Mouse (Mus musculus) liver, embryonic 16.5 days (tissue): ENCODE results near the gene Fam107a. TPM values are rescaled to one million over a fixed set of nuclear protein-coding genes. Genes with fewer than 3 reads are reported as not detected.

Experiments used
- ATAC-seq: fragments of 200-750 bp; cut with Nextera tagmentation; 2 replicates; pipeline ENCODE4 v1.8.0; 2017; ENCODE audit warnings: low read depth, mild to moderate bottlenecking, moderate number of reproducible peaks, moderate library complexity
- H3K27ac ChIP-seq: fragments of 300-500 bp; sonication (generic); 2 replicates; pipeline ENCODE4 v1.5.1; 2014; ENCODE audit warnings: mild to moderate bottlenecking, low read length
- H3K27me3 ChIP-seq: fragments of 300-500 bp; sonication (generic); 2 replicates; pipeline ENCODE4 v1.6.1; 2014; ENCODE audit warnings: low read depth, low read length, mixed read lengths; ENCODE audit not compliant: control insufficient read depth, insufficient read depth
- H3K36me3 ChIP-seq: fragments of 300-500 bp; sonication (generic); 2 replicates; pipeline ENCODE4 v1.6.1; 2014; ENCODE audit warnings: mild to moderate bottlenecking; ENCODE audit not compliant: control insufficient read depth, insufficient read depth
- H3K4me1 ChIP-seq: fragments of 300-500 bp; sonication (generic); 2 replicates; pipeline ENCODE4 v1.6.1; 2014; ENCODE audit warnings: low read depth, low read length, mixed read lengths; ENCODE audit not compliant: control insufficient read depth
- H3K4me2 ChIP-seq: fragments of 300-500 bp; sonication (generic); 2 replicates; pipeline ENCODE4 v1.6.1; 2014; ENCODE audit warnings: low read depth, low read length, mixed read lengths
- H3K4me3 ChIP-seq: fragments of 300-500 bp; sonication (generic); 2 replicates; pipeline ENCODE4 v1.5.1; 2014; ENCODE audit warnings: low read depth, mild to moderate bottlenecking, low read length
- H3K9ac ChIP-seq: fragments of 300-500 bp; sonication (generic); 2 replicates; pipeline ENCODE4 v1.6.1; 2014; ENCODE audit warnings: low read depth, low read length
- H3K9me3 ChIP-seq: fragments of 300-500 bp; sonication (generic); replicated peaks from 2 replicates; pipeline ENCODE4 v1.6.1; 2016; ENCODE audit warnings: low read length; ENCODE audit not compliant: control insufficient read depth
- WGBS: fragments of 180-500 bp; shearing (Covaris S2); extraction: QIAGEN DNeasy Blood & Tissue Kit; methylation state at CpG from one replicate; pipeline ENCODE4 v1.1.7; 2014; ENCODE audit not compliant: insufficient replicate concordance; 5-methylcytosine and 5-hydroxymethylcytosine counted together
- polyA plus RNA-seq: library from polyadenylated mRNA; unstranded; fragments of >200 nt; fragmentation: Nextera tagmentation; extraction: Ambion mirVana; gene quantifications from 2 replicates; pipeline ENCODE4 v1.2.1, GENCODE M21; 2015

Gene Fam107a
- polyA plus RNA-seq, 1 experiment from 2014 or later: 0.02 TPM

DNA sequence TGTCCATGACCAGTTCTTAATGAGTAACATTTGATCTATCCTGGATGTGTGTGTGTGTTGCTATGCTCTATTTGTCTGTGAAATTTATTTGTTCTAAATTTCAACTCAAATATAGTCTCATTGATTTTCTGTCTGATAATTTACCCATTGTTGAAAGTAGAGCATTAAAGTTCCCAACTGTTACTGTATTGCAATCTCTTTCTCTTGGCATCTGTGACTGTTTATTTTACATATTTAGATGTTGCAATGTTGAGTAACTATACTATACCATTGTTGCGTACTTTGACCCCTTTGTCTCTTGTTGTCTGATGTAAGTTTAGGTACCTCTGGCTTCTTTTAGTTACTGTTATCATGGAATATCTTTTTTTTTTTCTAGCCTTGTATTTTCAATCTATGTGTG is 53.4 kb downstream of the Fam107a start:
- WGBS: 70% methylated on average over 1 of the region's 1 CpGs
- Histone ChIP-seq H3K36me3 (no peaks in the 10 kb centered on the region), H3K9ac (no peak overlapping the region), H3K27me3 (no peaks in the 10 kb centered on the region), H3K9me3 (no peaks in the 10 kb centered on the region), H3K27ac (no peak overlapping the region), H3K4me3 (no peak overlapping the region), H3K4me2 (no peak overlapping the region), H3K4me1 (no peaks in the 10 kb centered on the region; the same call in 1 of the 2 replicates)
- ATAC-seq: no peak

DNA sequence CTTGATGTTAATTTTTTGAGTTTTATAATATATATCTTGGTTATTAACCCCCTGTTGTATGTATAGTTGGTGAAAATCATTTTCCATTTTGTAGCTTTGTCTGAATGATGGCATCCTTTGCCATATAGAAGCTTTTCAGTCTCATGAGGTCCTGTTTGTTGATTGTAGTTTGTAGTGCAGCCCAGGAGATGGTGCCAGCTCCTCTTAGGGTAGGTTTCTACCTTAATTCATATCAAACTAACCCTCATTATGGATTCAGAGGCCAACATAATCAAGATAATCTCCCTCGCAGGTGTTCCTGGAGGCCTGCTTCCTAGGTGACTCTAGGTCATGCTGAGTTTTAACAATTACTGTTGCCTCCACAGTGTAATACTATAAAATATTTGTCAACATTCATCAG is 55.6 kb downstream of the Fam107a start:
- no peak for ATAC-seq
- 28% methylated on average over 1 of the region's 1 CpGs for WGBS
- Histone ChIP-seq H3K36me3 (no peaks in the 10 kb centered on the region), H3K27me3 (no peaks in the 10 kb centered on the region), H3K9ac (no peak overlapping the region), H3K4me3 (no peak overlapping the region), H3K4me1 (no peaks in the 10 kb centered on the region; the same call in 1 of the 2 replicates), H3K9me3 (no peaks in the 10 kb centered on the region), H3K4me2 (no peak overlapping the region), H3K27ac (no peak overlapping the region)

DNA sequence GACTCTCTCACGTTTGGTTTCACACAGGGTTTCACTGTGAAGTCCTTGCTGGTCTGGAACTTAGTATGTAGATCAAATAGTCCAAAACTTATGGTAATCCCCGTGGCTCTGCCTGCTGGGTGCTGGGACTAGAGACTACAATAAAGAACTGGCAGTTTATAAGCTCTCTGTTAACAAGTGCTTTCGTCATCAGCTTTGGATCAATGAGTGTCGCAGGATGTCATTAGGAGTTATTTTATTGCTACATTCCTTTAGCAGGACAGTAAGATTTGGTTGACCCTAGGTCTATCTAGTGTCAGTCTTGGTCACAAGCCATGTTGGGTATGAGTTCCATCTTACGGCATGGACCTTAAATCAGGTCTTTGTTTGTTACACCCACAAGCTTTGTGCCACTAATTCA is 57.6 kb downstream of the Fam107a start:
- Histone ChIP-seq H3K27me3 (no peaks in the 10 kb centered on the region), H3K9me3 (no peaks in the 10 kb centered on the region), H3K9ac (no peak overlapping the region), H3K4me1 (no peaks in the 10 kb centered on the region; the same call in none of the 2 replicates), H3K4me2 (no peak overlapping the region), H3K36me3 (no peaks in the 10 kb centered on the region), H3K4me3 (no peak overlapping the region), H3K27ac (peak overlapping the region; percentile 70)
- ATAC-seq: no peak
- WGBS: 59% methylated on average over 5 of the region's 5 CpGs

DNA sequence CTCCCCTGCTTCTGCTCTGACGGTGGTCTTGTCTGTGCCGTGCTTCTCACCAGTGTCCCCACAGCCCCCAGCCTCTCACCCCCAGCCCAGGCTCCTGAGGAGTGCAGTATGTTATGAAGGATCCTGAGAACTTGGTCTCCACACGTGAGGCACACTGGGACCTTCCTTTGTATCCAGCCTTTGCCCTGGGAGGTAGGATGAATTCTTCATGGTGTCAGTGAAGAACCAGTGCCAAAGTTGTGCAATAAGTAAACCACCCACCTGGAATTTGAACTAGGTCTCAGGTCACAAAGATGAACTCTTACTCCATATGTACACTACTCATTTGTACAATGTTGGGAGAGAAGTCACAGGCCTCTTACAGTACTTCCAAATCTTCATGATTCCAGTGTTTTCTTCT is 58.7 kb downstream of the Fam107a start, which contains the start of gene Acox2:
Acox2 (minus strand) TSS at position 188 of the 400 bp plus-strand sequence.
- no peaks in the 10 kb centered on the region for H3K9me3 ChIP-seq
- H3K4me2 ChIP-seq: peak within 1 kb of the TSS; percentile 43
- H3K36me3 ChIP-seq: no peaks in the 10 kb centered on the region
- peak within 1 kb of the TSS; percentile 70 for H3K27ac ChIP-seq
- ATAC-seq: peak; percentile 76
- 50% methylated on average over 3 of the region's 3 CpGs for WGBS
- H3K4me1 ChIP-seq: no peaks in the 10 kb centered on the region; the same call in none of the 2 replicates
- peak within 1 kb of the TSS; percentile 42 for H3K9ac ChIP-seq
- no peaks in the 10 kb centered on the region for H3K27me3 ChIP-seq
- H3K4me3 ChIP-seq: peak within 1 kb of the TSS; percentile 37

DNA sequence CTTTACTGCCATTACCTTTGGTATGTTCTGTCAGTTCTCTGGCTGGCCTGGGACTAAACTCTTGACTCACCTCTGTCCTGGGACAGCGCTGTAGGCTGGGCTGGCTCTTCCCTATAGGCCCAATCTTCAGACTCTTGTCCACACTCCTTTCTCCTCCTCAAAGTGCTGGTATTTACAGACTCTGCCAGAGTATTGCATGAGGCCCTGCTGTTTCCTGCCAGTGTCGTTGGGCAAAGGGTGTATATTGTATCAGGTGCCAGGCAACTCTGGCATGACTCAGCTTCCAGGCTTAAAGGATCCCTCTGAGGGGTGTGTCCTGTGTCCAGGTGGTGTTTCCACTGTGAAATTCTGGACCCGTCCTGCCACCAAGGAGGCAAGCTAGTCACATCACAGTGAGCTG is 59.1 kb downstream of the Fam107a start:
- Histone ChIP-seq H3K4me2 (peak overlapping the region; percentile 43), H3K9ac (peak overlapping the region; percentile 15), H3K4me1 (no peaks in the 10 kb centered on the region; the same call in none of the 2 replicates), H3K4me3 (peak overlapping the region; percentile 37), H3K9me3 (no peaks in the 10 kb centered on the region), H3K36me3 (no peaks in the 10 kb centered on the region), H3K27ac (peak overlapping the region; percentile 62), H3K27me3 (no peaks in the 10 kb centered on the region)
- 34% methylated on average over 3 of the region's 3 CpGs for WGBS
- peak; percentile 9; the same call in 1 of the 2 replicates for ATAC-seq

DNA sequence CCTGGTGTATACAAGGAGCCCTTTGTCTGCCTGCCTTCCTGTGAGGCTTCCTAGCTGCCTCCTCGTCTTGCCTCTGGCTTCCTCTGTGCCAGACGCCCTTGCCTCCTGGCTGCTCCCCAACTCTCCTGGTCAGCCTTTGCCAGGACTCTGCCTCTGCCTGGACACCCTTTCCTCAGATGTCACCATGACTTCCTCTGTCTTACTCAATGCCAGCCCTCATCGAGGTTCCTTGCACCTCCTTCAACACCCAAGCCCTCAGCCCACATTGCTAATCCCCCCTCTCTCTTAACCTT is 59.5 kb downstream of the Fam107a start:
- H3K9me3 ChIP-seq: no peaks in the 10 kb centered on the region
- H3K9ac ChIP-seq: peak overlapping the region; percentile 42
- no peaks in the 10 kb centered on the region; the same call in none of the 2 replicates for H3K4me1 ChIP-seq
- ATAC-seq: 0 out of 2 replicates have a peak, but pooled peaks have one; percentile 2
- H3K4me3 ChIP-seq: peak overlapping the region; percentile 37
- peak overlapping the region; percentile 62 for H3K27ac ChIP-seq
- peak overlapping the region; percentile 43 for H3K4me2 ChIP-seq
- no peaks in the 10 kb centered on the region for H3K36me3 ChIP-seq
- no peaks in the 10 kb centered on the region for H3K27me3 ChIP-seq
- 30% methylated on average over 3 of the region's 3 CpGs for WGBS

DNA sequence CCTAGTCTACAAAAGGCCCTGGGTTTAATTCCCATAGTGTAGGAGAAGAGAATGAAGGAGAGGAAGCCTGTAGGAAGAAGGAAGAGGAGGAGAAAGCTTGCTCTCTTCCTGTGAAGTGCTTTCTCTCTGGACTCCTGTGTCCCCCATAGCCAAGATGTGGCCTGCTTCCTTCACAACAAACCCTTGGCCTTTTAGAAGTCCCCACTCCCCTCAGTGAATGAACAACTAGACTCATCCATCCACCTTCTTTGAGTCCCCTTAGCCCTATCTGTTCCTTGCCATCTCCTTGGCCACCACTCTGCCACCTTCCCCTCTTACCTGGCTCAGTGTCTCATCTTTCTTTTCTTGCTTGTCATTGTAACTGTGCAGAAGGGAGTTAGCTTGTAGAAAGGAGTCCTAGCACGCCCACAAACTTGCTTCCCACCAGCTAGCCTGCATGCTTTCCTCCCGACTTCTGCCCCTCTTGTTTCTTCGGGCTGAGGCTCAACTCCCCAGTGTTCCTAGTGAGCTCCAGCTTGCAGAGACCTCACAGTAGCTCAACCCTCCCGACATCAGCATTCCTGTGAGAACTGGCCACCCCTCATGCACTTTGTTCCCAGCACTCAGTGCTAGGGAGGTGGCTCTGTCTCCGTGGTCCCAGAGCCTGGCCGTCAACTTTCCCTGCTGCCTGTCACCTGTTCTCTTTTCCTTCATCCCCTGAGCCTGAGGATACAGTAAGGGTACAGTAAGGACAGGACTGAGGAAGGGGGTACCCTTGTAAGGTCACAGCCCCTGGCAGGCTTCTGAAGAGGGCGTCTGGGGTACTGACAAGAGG is 60.1 kb downstream of the Fam107a start:
- H3K4me1 ChIP-seq: no peaks in the 10 kb centered on the region; the same call in none of the 2 replicates
- H3K9me3 ChIP-seq: no peaks in the 10 kb centered on the region
- H3K27me3 ChIP-seq: no peaks in the 10 kb centered on the region
- peak overlapping the region; percentile 42 for H3K9ac ChIP-seq
- ATAC-seq: 0 out of 2 replicates have a peak, but pooled peaks have one; percentile 37
- H3K36me3 ChIP-seq: no peaks in the 10 kb centered on the region
- 41% methylated on average over 7 of the region's 7 CpGs for WGBS
- peak overlapping the region; percentile 62 for H3K27ac ChIP-seq
- peak overlapping the region; percentile 37 for H3K4me3 ChIP-seq
- H3K4me2 ChIP-seq: peak overlapping the region; percentile 43

DNA sequence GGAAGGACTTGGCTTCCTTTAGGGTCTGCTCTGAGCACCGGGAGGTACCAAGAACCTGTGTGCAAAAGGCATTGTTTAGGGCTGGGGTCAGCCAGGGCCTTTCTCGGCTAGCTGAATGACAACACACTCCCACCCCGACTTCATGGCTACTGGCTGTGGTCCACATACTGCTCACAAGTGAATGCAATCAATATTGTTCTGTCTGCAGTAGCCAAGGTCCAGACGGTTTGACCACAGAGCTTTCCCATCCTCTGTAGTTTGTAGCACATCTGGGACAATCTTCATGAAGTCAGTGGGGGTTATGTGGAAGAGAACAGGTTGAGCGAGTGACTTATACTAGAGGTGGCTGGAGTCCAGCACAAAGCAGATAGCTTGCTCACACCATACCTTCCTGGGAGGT is 60.9 kb downstream of the Fam107a start:
- ATAC-seq: peak; percentile 14; the same call in 1 of the 2 replicates
- Histone ChIP-seq H3K4me1 (no peaks in the 10 kb centered on the region; the same call in none of the 2 replicates), H3K9me3 (no peaks in the 10 kb centered on the region), H3K36me3 (no peaks in the 10 kb centered on the region), H3K4me2 (peak overlapping the region; percentile 42), H3K27me3 (no peaks in the 10 kb centered on the region), H3K9ac (peak overlapping the region; percentile 42), H3K4me3 (peak overlapping the region; percentile 37), H3K27ac (peak overlapping the region; percentile 62)
- 41% methylated on average over 5 of the region's 5 CpGs for WGBS

DNA sequence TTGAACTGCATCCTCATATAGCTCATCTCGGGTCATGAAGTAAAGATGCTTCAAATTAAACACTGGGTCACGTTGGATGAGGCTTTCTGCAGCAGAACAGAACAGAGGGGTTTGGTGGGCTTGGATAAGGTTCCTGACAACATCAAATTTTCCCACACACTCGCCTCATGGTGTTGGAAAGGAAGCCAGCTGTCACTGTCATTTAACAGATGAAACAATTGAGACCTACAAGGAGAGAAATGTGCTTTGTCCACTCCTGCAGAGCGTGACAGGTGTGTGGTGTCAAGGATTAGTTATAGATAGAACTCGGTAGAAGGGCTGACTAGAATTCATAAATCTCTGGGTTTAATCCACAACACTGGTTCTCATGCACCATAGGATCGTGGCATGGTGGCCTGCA is 61.8 kb downstream of the Fam107a start:
- Histone ChIP-seq H3K4me3 (no peak overlapping the region), H3K27ac (no peak overlapping the region), H3K36me3 (no peaks in the 10 kb centered on the region), H3K4me2 (peak overlapping the region; percentile 42), H3K4me1 (no peaks in the 10 kb centered on the region; the same call in none of the 2 replicates), H3K9ac (no peak overlapping the region), H3K27me3 (no peaks in the 10 kb centered on the region), H3K9me3 (no peaks in the 10 kb centered on the region)
- WGBS: 52% methylated on average over 6 of the region's 6 CpGs
- no peak for ATAC-seq
